Mouse (Mus musculus) kidney, adult 18-20 months (tissue): ENCODE measurements around the gene Bub1.

Experiments
- DNase-seq: peaks from one replicate; pipeline ENCODE4 v3.0.0; 2021

Gene Bub1

DNA sequence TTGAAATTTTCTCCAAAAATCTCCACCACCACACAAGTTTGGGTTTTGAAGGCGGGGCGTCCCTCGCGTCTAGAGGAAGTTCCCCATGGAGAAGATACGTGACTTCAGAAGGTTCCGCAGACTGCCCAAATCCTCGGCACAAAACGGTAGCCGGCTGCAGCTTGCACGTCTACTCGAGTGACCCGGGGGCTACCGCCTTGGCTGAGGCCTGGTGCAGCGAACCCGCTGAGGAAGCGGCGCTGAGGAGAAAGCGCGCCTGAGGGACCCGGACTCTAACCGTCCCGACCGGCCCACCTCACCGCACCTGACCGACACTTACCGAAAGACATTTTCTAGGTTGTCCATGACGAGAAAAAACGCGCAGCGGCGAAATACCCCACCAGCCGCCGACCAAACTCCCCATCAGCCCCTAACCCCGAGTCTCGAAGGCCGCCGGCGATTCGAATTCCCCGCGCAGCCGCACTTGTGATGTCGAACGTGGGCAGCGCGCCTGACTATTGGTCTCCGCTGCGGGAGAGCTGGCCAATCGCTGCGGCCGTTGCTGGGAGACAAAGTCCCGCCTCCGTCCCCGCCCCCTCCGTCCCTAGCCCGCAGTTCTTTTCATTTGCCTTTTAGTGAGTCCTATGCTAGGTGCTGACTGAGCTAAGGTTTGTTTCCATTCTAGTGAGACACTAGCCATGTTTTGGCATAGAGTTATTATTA is at the start of gene Bub1:
Gene Bub1, minus strand, starts transcription at position 465 of the 702 bp plus-strand sequence.
- peak; percentile 92 for DNase-seq

DNA sequence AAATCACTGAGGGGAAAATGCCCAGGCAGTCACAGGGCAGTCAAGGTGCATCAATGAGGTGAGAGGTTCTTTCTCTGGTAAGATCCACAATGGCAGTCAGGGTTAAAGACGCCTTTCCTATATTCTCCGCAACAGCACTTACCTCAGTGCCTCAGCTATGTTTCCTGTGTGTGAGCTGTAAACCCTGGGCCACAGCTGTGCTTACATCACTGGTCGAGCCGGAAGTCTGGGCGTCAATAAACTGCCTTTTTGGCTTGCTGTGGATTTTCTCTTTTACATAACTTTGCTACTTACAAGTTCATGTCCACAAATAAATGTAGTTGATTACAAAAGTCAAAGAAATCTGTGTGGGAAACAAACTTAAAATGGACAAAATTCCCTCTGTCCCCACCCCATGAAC is 49.4 kb upstream of the Bub1 start:
- no peak for DNase-seq

DNA sequence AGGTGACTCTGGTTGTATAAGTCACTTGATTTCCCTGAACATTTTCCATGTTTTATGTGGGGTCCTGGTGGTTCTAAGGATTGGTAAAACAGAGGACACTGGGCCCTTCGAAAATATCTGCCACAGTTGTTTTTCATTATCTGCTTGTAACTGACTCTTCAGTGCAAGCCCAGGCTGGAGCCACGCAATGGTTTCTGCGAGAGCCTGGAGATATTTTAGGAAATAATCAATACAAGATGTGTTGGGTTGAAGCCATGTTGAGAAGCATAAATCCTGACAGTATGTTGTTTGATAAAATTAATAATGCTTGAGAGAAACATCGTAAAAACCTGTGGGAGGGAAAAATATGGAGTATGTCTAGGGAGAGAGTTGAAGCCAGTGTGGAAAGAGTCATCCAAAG is 32.7 kb upstream of the Bub1 start:
- DNase-seq: no peak

DNA sequence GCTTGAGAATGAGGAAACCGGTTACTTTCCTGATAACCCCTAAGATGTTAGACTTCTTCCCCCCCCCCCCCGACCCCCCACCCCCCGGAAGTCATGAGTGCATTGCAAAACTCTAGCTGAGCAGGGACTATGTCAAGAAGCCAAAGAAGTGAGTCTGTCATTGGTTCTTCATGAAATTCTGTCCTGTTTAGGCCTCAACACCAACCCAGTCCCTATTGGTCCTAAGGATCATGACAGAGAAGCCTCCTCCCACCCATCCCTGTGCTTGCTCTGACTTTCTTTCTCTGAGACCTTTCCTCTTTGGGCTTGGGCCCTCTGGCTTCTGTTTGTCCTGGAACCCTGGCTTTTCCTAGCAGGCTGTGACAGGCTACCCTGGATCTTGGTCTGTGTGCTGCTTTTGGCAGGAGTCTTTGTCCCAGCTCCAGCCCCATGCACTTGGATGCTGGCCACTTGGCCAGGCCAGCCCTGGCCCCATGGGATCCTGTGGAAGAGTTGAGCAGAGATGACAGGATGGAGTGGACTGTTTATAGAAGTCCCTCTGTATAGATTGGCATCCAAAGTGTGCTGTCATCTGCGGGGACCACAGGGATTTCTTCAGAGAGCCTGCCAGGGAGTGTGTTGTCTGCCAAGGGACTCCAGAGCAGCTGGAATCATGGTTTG is 22.8 kb upstream of the Bub1 start:
- DNase-seq: peak; percentile 36

DNA sequence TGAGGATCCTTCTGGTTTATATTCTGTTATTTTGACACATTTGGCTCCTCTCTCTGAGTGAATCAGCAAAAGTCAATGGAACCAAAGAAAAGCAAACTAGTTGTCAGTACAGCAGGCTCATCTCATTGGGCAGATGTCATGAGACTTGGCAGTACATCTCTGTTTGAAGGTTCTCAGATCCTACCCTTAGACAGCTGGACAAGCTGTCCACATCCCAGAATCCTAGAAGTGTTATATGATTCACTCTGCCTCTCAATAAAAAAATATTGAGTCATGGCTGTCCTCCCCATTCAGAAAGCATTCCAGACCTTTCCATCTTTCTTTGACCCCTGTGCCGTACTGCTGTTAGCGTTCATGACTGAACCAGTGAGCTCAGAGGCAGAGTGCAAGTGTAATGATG is 18.7 kb upstream of the Bub1 start:
- DNase-seq: no peak

DNA sequence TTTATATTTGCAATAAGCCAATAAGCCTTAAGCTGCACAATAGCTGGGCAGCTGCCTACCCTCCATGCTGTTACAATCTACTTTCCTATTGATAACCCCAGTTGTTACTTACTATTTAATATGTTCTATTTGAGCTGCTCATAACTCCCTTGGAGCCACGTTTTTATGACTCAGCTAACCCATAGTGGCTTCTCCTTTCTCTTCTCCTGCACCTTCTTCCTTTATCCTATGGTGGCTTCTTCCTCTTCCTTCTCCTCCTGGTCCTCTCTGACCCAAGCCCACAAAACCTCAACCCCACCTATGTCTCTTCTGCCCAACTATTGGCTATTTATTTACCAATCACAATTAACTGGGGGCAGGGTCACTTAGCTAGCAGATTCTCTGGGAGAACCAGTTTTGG is 14.9 kb upstream of the Bub1 start:
- DNase-seq: no peak

DNA sequence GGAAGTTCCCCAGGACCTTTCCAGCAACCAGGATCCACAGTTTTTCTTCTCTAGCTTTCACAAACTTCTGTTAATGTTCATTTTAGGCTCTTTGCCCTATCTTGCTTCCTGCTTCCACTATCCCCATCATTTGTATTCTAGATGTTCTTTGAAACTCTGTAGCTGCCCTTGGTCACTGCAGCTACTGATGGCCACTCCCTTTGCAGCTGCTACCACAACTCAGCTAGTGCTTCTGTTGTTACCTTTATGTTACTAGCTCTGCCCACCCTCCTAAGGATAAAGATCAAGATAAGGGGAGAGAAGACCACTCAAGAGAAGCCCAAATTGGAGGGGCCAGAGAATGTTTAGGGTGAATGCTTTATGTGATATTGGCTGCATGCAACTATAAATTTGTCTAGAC is 14.3 kb upstream of the Bub1 start:
- DNase-seq: no peak

DNA sequence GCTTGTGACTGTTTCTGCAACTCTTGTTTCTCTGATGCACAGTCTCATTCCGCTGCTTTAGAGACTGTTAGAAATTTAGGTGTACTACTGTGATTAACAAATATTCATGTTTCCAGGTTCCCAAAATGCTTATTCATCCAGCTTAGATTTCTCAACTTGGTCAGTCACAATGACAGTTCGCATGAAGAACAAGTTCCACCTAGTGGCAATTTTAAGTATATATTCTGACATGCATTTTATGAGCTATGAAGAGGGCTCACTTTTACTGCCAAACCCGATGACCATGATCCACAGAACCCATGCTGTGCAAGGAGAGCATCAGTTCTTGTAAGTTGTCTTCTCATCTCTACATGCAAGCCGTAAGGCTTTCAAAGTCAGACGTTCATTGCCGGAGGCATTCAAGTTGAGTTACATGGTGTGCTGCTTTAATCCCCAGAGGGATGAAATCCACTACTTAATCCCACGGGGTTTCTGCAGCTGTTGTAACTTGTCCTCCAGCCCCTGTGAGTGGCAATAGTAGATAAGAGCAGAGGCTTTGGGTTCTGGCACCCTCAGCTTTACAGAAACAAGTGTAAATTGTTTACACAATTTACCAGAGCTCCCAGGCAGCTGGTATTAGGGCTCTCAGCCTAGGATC is 13.8 kb upstream of the Bub1 start:
- no peak for DNase-seq

DNA sequence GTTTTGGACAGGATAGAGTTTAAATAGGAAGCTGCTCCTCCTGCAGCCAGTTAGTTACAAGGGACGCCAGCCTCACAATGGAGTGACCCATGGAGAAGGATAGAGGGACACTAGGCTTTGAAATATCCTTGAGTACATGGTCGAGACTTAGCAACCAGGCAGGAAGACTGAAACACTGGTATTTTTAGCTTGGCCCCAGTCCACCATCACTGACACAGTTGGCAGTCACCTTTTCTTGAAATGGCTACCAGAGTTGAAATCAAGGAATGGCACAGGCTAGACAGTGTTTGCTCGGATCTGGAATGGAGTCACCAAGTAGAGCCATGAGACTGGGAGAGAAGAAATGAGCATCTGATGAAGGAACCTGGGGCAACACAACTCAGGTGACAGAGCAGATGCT is 10.8 kb upstream of the Bub1 start:
- no peak for DNase-seq

DNA sequence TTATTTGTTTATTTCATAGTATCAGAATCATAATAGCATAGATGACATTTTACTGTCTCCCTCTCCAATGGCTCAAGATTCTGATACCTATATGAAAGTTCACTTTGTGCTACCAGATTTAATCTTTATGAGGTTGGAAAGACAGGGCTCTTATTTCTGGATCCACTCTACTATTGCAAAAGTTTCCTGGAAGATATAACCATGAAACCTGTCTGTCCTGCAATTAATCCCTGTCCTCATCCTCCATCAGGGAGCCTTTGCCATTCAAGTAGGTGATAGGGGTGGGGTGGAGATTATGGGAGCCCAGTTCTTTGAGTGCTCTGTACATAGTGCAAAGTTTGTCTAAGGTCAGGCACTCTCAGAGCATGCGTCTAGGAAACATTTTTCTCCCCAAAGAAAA is 9.7 kb upstream of the Bub1 start:
- no peak for DNase-seq

DNA sequence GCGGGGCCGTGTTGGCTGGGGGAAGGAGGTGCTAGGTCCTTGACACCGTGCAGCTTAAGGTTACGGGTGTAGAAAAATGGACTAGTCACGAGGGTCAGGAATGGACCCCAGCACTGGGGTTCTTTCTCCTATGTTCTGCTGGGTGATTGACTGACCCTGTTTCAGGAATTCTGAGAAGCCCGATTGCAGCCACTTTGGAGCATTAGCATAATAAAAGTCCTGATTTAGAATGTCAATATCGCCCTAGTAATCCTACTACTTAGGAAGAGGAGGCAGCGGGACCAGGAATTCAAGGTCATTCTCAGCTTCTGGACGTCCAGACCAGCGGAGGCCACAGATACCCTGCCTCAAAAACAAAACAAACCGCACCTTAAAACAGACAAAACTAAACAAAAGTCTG is 7.8 kb upstream of the Bub1 start:
- no peak for DNase-seq

DNA sequence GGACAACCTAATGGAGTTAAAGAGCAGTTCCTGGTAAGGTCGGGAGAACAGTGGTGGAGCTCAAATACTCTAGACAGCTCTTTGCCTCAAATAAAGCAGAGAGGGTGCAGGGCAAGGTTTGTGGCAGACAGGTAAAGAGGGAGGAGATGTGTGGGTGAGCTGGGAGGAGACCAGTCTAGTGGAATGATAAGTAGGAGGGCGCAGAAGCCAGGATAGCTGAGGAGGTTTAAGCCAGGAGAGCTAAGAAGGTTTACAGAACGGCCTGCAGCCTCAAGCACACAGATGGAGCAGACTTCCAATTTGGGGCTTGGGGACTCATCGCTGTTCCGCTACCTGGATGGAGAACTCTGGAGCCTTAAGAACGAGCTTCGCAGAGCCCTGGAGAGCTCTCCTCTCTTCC is 6.9 kb upstream of the Bub1 start, which contains the start of gene Acoxl:
Gene Acoxl, plus strand, starts transcription at position 301 of the 400 bp plus-strand sequence.
- no peak for DNase-seq

DNA sequence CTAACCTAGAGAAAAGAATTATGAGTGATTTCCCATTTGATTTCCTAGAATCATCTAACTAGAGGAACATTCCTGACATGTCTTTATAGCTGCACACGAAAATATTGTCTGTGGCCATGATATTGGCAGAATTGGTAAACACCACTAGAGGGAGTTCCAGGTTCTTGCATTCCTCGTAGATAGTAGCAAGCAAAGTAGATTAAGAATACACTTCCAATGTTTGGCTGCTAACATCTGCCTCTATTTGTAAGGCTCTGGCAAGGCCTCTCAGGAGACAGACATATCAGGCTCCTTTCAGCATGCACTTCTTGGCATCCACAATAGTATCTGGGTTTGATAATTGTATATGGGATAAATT is 1.1 kb upstream of the Bub1 start:
- no peak for DNase-seq

DNA sequence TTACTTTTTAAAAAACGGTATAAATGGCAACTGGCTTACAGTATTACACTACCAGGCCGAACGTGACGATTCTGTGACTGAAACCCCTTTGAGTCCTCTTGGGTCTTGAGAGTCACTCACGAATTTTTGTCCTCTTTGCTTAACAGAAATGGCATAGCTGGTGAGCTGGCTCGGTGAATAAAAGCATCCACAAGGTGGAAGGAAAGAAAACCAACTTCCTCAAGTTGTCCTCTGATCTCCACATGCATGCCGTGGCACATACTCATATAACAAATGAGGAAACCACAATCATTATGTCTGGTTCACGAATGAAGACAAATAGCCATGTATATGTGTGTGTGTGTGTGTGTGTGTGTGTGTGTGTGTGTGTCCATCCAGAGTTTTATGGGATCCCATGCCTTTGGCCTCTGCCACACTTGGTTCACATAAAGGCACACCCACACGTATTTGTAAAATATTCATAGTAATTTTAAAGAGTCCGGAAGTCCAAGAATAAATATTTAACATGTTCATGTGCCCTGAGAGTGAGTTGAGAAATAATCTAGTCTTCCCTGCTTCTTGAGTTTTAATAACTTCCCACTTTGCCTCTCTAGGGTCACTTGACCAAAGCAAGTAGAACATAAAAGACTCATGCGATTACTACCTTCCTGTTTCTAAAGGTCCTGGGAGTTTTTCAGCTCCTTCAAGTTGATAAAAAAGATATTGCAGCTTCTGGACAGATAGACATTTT is 603 bp upstream of the Bub1 start:
- peak; percentile 10 for DNase-seq

DNA sequence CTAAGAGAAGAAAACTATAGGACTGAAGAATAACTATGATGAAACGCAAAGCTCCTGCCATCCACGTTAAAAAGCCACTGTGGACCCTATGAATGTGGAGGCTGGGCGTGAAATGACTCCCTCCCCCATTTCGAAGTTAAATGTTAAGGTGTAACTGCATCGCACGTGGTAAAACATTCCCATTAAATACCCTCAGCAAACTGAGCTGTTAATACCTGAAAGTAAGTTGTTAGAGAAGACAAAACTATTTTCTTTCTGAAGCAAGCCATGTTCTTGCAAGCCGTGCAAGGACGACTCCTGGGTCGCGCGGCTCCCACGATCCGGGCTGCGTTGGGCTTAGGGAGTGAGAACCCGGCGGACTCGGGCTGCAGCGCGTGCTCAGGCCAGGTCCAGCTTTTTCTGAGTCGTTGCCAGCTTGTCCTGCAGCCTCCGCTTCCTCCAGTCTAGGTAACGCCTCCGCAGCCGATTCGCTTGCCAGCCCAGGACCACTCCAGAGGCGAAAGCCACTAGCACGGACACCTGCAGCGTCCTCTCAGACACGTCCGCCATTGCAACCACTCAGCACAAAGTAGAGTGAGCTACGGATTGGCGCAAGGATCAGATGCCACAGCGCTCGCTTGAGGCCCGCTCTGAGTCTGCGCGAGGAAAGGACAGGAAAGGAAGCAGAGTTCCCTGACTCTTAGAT is 39.6 kb downstream of the Bub1 start, which contains the start of gene Mtln:
Gene Mtln, minus strand, starts transcription at position 570 of the 685 bp plus-strand sequence.
- DNase-seq: peak; percentile 90

DNA sequence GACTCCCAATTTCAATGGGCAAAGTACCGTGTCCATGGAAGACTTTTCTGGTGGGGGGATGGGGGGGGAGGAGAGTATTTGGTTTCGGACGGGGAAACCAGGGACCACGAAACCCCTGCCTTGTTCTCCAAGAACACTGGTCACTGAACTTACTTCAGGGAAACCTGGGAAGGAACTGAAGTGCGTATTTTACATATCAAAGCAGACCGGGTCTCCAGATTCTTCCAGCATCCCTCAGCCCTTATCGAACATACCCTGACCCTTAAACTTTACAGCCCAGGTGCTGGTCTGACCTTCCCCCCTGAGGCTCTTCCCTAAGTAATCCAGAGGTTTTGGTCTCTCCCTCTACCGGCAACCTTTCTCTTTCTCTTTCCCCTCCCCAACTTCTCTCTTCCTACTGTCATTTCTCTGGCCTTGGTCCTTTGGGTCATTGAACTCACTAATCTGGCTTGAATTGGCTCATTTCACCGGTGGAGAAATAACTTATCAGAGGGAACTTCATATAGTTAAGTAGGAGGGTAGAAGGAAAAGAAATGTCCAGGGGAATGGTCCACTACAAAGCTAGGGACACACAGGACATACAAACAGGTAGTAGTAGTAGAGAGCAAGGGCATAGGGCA is 41.9 kb downstream of the Bub1 start:
- no peak for DNase-seq

DNA sequence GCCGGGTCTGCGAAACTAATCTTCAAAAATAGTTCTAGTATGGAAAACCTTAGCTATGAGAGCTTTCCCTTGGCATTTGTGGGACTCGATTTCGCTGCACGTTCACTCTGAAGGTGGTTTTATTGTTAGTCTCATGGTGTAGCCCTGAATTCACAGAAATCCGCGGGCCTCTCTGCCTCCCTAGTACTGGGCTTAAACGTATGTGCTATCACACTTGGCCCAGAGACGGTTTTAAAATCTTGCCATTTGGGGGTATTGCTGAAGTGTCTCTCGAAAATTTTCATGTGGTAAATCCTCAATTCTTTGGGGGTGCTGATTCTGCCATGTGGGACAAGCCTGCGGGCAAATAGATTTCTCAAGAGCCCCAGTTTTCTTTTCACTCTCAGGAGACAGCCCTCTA is 42.5 kb downstream of the Bub1 start:
- DNase-seq: no peak

DNA sequence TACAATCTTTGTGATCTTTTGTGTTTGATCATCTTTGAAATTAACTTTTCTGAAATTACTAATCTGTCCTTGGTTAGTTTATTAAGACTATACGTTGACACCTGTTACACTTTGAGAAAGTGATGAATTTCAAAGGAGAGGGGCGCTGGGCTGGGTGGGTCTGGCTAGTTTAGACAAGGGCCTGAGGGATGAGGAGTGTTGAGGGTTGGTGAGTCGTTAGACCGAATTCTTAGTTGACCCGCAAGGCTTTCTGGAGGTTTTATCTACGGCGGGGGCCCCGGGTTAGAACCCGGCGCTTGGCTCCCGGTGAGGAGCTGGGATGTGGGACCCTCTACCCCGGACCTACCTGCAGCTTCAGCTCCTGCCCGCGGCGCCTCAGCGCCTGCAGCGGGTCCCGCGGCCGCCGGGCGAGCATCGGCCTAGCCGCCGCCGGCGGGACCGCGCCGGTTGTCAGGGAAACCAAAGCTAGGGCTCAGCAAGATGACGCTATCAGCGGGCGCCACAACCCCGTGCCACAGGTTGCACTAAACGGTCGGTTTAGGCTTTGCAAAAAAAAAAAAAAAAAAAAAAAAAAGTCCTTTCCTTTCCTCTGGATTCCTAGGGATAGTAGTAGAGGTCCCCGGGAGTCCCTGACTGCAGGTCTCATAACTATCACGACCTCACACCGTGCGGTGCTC is 43.1 kb downstream of the Bub1 start, which contains the start of gene Nphp1:
Gene Nphp1, minus strand, starts transcription at position 458 of the 677 bp plus-strand sequence.
- DNase-seq: peak; percentile 88

DNA sequence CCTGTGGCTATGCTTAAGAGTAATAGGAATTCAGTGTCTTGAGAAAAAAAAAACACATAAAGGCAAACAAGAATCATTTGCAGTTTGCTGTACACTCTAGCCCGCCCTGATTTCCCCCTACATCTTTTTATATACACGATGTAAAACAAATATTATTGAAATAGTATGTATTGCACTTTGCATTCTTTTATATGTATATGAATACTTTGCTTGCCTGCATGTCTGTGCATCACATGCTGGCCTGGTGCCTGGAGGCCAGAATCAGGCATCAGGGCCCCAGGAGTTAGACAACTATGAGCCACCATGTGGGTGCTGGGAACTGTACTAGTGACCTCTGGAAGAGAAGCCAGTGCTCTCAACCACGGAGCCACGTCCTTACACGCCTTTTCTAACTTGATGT is 44.4 kb downstream of the Bub1 start:
- no peak for DNase-seq

DNA sequence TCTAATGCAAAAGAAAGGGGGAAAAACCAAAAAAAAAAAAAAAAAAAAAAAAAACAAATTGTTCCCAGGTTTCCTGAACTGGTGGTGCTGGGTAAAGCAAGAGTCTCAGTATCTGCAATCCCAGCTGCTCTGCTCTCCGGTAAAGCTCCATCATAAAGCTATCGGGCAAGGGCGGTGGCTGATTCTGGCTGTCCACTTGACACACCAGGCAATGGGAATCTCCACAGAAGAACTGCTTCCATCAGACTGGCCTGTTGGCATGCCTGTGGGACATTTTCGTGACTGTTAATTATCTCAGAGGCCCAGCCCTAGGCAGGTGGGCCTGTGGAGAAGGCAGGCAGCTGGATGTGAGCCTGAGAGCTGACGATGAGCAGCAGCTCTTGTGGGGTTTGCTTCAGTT is 53.2 kb downstream of the Bub1 start:
- no peak for DNase-seq

DNA sequence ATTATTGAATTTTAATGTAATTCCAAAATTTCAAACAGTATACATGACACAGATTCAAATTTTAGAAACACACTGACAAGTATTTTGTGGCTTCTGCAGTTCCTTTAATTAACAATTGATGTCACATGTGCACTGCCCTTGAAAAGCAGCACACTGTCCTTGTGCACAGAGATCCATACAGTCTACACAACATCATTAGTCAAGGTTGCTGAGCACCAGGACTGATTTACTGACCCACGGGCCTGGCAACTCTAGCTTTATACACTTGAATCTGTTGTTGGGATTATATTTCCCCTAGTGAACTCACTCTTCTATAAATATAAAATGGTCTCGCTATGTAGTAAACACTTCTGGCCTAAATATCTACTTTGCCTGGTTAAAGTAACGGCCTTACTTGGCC is 56.7 kb downstream of the Bub1 start:
- DNase-seq: no peak

DNA sequence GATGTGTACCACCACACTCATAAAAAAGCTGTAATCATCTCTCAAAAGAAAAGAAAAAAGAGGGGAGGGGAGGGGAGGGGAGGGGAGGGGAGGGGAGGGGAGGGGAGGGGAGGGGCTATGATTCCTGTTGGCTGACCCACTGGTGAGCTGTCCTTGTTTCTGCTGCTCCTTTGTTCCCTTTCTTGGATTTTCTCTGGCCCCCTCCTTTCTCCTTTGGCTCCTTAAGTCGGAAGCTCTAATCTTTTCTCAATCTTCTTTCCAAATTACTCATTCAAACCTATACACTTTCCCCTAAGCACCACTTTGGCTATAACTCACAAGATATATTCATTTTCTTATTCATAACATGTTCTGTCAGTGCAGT is 57.1 kb downstream of the Bub1 start:
- no peak for DNase-seq
